Mouse (Mus musculus): ENCODE measurements around the gene Nudt1.

GRCm38 (mm10) chr5:140339836-140340235 lies 18.4 kb downstream of the Nudt1 start:
- TF ChIP-seq EP300 (IDR thresholded peaks at IDR 0.05; ENCODE audit: insufficient read depth, low read depth, low read length) = no peak
- TF ChIP-seq CTCF (IDR thresholded peaks at IDR 0.05; ENCODE audit: low read depth, low read length) = no peak

All from ES-Bruce4 (cell line).